Mouse (Mus musculus) bone marrow, adult 2 months (tissue): ENCODE measurements around the gene Hmbs.

Experiments
- CTCF ChIP-seq: fragments of 200-500 bp; IDR thresholded peaks from 2 replicates; pipeline ENCODE4 v1.5.1; 2011; ENCODE audit warnings: low read length, control low read depth; ENCODE audit not compliant: control insufficient read depth, insufficient read depth
- POLR2A ChIP-seq: fragments of 200-500 bp; IDR thresholded peaks from 2 replicates; pipeline ENCODE4 v1.6.1; 2011; ENCODE audit warnings: low read depth, mild to moderate bottlenecking, control low read depth, low read length, borderline replicate concordance; ENCODE audit not compliant: control insufficient read depth

- TF ChIP-seq CTCF (no peak), POLR2A (no peak)
Observed at GRCm38 (mm10) chr9:44307248-44307647, 36.8 kb downstream of the Hmbs start.
